Mouse (Mus musculus) right cerebral cortex, postnatal 25 days (tissue): ENCODE measurements around the gene Il10rb.
"Not testable (repeated sequence)": the region's sequence is repeated elsewhere in the genome, so short reads cannot be mapped to it uniquely, and the experiment has no call there.

Experiments used
- DNase-seq: peaks from one replicate; pipeline ENCODE4 v3.0.0; 2022

Il10rb gene

DNA sequence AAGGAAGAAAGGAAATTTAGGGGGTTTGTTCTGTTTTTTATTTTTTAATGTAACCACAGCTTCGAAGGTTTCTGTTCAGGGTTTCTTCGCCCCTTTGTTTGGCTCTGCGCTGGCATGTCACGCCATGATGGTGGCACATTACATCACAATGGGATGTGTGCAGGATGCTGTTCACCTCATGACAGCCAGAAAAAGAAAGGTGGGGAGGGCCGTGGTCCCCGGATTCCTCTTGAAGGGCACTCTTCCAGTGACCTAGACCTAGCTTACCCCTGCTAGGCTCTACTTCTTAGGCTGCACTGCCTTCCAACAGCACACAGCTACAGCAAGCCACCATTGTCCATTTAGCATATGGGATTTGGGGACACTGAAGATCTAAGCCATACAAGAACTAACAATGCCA is 19.9 kb downstream of the Il10rb start:
- DNase-seq = no peak

GRCm38 (mm10) chr16:91426586-91426985 is 20.6 kb downstream of the Il10rb start:
- DNase-seq = no peak

DNA sequence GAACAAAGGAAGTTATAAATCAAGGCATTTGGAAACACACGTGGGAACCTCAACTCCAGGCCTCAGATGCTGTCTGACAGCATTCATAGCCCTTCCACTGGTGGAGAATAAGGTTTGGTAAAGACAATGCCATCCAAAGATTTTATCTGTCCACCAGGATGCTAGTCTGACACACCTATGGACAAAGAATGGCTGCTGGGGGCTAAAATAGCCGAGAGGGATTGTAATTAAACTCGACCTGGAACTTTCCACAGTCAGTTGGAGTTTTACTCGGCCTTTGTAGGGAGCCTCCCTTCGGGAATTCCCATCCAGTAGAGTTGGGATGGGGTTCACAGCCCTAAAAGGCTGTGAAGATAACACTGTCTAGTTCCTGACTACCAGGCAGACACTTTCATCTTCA is 21.5 kb downstream of the Il10rb start:
- DNase-seq = no peak

- DNase-seq = no peak
These were observed 22.4 kb downstream of the Il10rb start for GRCm38 (mm10) chr16:91428259-91428865.

GRCm38 (mm10) chr16:91432720-91433328 is 26.9 kb downstream of the Il10rb start:
- no peak for DNase-seq

DNA sequence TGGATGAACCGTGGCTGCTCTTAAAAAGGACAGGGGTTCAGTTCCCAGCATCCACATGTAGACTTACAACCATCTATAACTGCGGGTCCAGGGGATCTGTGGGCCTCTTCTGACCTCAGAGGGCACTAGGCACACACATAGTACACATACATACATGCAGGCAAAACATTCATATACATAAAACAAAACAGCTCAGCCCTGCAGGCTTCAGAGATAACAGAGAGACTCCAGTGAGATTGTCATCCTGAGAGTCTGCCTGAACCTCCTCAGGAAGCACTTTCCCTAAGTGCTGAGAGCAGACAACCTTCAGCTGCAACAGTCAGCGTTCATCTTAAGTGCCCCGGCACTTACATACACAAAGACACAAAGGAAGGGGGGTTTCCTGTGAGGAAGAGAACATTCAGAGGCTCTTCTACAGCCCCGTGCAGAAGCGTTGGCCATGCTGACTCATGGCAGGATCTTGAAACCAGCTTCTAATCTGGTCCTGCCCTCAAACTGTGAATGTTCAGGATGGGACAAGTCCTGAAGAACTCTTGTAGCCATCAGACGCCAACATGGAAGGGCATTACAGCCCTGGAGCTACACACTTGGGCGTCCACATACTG is 27.5 kb downstream of the Il10rb start:
- no peak for DNase-seq

GRCm38 (mm10) chr16:91434119-91434518 is 28.2 kb downstream of the Il10rb start:
- no peak for DNase-seq

DNA sequence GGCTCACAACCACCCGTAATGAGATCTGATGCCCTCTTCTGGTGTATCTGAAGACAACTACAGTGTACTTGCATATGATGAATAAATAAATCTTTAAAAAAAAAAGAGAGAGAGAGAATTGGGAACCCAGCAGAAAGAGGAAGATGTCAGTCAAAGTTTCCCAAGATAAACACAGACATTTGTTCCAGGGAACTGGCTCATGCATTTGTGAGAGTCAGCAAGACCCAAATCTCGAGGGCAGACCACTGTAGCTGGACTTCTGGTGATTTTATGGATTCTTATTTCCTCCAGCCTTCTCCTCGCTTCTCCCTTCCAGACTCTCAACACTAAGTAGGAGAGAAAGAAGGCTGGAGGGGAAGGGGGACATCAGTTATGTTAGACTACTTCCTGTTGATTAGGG is 32.1 kb downstream of the Il10rb start:
- no peak for DNase-seq

GRCm38 (mm10) chr16:91438599-91438998 is 32.6 kb downstream of the Il10rb start:
- DNase-seq = not testable (repeated sequence)

GRCm38 (mm10) chr16:91441366-91441765 is 35.4 kb downstream of the Il10rb start:
- DNase-seq = no peak

DNA sequence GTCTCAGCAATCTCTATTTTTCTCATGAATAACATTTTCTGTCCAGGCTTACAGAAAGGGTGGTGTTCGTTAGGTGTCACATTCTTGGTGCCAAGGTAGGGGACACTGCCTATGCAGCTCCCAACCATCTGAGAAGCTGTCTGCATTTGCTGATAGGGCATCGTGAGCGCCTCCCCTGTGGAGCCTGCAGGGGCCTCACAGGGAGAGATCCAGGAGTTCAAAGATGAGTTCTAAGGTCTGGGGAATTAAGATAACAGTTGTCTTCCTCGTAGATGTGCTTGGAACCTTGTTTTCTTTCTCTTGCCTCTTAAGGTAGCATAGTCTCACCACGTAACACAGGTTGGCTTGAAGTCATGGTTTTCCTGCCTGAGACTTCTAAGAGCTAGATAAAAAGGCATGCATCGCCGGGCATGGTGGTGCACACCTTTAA is 35.9 kb downstream of the Il10rb start:
- DNase-seq = no peak

DNA sequence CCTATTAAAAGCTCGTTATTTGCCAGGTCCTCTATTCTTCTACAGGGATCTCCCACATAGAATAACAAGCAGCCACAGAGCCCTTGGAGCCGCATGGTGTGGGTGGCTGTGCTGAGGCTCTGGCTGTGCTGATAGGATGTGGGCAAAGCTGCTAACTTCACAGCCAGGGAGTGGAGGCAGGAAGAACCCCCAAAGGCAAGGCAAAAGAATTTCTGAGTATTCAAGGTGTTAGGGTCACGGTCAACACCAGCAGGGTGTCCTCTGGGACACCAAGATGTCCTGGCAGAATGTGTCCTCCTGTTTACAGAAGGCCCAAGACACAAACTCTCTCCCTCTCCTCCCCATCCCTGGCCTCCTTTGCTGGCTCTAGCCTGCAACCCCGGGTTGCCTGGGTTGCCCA is 36.5 kb downstream of the Il10rb start:
- DNase-seq = peak; percentile 25

GRCm38 (mm10) chr16:91443211-91443611 is 37.2 kb downstream of the Il10rb start:
- no peak for DNase-seq

GRCm38 (mm10) chr16:91444847-91445246 is 38.9 kb downstream of the Il10rb start:
- DNase-seq = no peak

DNA sequence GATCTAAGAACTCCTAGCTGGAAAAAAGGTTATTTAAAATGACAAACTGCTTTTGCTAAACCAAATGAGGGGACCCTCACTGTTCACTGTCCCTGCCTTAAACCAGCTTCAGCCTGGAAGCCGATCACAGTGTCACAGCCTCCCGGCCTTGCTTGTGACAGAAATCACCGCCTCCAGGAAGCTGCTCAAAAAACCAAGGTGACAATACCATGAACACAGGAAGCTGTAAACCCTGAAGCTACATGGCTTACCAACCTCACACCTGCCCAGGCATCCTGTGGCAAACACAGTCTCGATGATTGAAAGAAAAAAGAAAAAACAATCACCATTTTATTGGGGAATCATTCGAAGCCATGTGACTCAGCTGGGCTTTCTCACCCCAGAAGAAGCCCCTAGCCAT is 39.6 kb downstream of the Il10rb start:
- DNase-seq = no peak

- DNase-seq = no peak
These were observed 41.0 kb downstream of the Il10rb start for GRCm38 (mm10) chr16:91446778-91447511.

DNA sequence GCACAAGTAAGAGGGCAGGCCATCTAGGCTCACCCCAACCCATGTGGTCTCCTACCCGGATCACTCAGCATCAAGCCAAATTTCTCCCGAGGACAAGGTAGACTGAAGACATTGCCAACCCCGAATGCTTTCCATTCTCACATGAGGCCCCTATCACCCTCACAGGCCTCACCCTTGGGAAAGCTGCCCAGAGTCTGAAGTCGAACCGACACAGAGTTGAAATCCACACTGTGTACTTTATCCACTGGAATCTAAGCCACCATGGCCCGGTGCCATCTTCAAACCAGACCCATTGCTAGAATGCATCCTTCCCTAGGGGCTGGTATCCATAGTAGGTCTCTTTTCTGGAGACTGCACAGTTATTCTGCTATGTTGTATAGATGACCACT is 41.5 kb downstream of the Il10rb start:
- no peak for DNase-seq

GRCm38 (mm10) chr16:91448088-91448487 is 42.1 kb downstream of the Il10rb start:
- DNase-seq = no peak

DNA sequence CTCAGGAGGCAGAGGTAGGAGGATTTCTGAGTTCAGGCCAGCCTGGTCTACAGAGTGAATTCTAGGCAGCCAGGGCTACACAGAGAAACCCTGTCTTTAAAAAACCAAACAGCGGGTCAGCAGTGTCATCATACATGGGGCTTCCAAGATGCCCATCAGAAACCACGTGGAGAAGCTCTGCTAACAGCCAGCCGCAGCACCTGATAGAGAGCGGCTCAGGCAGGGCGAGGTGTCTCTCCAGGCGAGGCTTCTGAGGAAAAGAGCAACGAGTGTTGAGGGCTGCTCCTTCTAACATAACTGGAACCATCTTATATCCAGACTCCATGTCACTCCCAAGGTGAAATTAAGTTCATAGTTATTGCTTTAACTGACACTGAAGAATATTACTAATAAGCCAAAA is 42.9 kb downstream of the Il10rb start:
- no peak for DNase-seq

- no peak for DNase-seq
These were observed 44.4 kb downstream of the Il10rb start for GRCm38 (mm10) chr16:91450137-91451064.

GRCm38 (mm10) chr16:91451949-91452348 is 46.0 kb downstream of the Il10rb start:
- no peak for DNase-seq

- DNase-seq = no peak
These were observed 46.5 kb downstream of the Il10rb start for GRCm38 (mm10) chr16:91452363-91452896.
